Mouse (Mus musculus): ENCODE measurements around the gene Dmbt1.
"Not testable (repeated sequence)": the region's sequence is repeated elsewhere in the genome, so short reads cannot be mapped to it uniquely, and the experiment has no call there.

Gene Dmbt1

DNA sequence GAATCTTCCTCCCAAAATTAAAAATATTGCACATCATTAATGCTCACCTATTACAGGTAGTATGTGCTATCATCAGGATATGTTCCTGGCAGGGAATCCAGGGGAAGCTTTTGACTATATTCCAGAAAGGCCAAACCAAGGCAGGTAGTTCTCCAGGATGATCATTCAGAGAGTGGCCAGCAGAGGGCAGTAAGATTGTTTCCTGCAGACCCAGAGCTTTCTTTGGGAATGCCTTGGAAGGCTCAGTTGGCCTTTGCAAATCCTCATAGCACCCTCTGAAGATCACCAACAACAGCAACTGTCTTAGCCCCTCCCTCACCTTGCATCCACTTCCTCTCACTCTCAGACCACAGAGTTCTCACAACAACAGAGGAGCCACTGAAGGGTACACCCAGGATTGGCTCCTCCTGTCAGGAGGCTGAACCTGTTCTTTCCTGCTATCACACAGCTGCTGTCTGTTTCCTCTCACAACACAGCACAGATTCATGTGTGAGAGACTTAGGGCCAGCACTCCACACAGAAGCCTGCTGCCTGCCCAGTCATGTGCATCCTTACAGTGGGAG is 23.0 kb downstream of the Dmbt1 start:
- DNase-seq (ENCODE audit: low read depth), result peak; percentile 62

DNA sequence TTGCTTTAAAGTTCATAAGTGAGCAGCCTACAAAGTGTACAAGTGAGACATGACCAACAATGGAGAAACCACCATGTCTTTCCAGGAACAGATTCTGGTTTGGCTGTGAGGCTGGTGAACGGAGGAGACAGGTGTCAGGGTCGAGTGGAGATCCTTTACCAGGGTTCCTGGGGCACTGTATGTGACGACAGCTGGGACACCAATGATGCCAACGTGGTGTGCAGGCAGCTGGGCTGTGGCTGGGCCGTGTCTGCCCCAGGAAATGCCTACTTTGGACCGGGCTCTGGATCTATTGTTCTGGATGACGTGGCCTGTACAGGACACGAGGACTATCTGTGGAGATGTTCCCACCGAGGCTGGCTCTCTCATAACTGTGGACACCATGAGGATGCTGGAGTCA is 26.1 kb downstream of the Dmbt1 start:
- DNase-seq (ENCODE audit: low read depth), result not testable (repeated sequence)

DNA sequence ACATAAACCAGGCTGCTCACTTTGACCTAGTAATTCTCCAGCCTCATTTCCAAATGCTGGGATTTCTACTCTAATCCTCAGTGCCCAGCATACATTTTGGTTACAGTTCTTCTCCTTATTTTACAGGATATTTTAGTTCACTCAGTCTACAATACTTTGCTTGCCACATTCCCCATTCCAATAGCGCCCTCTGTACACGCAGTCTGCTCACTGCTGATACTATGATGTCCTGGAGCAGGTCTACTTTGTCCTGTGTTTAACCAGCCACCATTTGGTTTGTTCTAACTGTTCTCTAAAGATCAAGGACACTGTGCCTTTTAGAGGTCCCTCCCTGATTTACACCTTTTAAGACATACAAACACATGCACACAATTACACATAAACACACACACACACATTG is 28.0 kb downstream of the Dmbt1 start:
- DNase-seq (ENCODE audit: low read depth), result peak; percentile 45

DNA sequence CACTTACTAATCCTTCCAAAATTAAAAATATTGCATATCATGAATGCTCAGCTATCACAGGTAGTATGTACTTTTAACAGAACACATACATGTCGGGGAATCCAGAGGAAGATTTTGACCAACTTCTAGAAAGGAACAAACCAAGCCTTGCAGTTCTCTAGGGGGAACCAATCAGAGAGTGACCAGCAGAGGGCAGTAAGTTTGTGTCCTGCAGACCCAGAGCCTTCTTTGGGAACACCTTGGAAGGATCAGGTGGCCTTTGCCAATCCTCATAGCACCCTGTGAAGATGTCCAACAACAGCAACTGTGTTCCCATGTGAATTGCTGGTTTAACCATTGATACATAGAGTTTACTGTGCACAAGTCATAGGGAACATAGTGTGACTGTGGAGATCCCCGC is 30.7 kb downstream of the Dmbt1 start:
- no peak for DNase-seq (ENCODE audit: low read depth)

DNA sequence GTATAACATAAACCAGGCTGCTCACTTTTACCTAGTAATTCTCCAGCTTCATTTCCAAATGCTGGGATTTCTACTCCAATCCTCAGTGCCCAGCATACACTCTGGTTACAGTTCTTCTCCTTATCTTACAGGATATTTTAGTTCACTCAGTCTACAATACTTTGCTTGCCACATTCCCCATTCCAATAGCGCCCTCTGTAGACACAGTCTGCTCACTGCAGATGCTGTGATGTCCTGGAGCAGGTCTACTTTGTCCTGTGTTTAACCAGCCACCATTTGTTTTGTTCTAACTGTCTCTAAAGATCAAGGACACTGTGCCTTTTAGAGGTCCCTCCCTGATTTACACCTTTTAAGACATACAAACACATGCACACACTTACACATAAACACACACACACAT is 36.3 kb downstream of the Dmbt1 start:
- peak; percentile 46 for DNase-seq (ENCODE audit: low read depth)

DNA sequence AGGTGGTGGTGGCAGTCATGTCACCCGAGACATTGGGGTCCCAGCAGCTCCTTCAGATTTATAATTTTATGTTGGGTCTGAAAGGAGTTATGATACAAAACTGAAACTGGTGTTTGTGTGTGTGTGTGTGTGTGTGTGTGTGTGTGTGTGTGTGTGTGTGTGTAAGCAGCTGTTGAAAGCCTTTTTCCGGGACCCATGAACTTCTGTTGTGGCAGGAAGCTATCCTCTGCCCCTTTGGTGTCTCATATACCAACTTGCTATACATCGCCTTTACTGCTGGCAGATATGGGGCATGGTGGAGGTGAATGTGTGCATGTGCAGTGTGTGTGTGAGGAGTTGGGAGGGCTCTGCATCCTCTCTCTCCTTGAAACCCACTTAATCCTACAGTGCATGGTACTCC is 41.6 kb downstream of the Dmbt1 start:
- DNase-seq (ENCODE audit: low read depth), result peak; percentile 26

DNA sequence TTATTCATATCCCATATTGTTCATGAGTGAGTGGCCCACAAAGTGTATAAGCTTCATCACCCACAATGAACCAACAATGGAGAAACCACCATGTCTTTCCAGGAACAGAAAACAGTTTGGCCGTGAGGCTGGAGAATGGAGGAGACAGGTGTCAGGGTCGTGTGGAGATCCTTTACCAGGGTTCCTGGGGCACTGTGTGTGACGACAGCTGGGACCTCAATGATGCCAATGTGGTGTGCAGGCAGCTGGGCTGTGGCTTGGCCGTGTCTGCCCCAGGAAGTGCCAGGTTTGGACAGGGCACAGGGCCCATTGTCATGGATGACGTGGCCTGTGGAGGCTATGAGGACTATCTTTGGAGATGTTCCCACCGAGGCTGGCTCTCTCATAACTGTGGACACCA is 42.2 kb downstream of the Dmbt1 start:
- DNase-seq (ENCODE audit: low read depth), result not testable (repeated sequence)

DNA sequence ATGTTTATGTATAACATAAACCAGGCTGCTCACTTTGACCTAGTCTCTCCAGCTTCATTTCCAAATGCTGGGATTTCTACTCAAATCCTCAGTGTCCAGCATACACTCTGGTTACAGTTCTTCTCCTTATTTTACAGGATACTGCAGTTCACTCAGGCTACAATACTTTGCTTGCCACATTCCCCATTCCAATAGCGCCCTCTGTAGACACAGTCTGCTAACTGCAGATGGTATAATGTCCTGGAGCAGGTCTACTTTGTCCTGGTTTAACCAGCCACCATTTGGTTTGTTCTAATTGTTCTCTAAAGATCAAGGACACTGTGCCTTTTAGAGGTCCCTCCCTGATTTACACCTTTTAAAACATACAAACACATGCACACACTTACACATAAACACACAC is 44.1 kb downstream of the Dmbt1 start:
- peak; percentile 28 for DNase-seq (ENCODE audit: low read depth)

DNA sequence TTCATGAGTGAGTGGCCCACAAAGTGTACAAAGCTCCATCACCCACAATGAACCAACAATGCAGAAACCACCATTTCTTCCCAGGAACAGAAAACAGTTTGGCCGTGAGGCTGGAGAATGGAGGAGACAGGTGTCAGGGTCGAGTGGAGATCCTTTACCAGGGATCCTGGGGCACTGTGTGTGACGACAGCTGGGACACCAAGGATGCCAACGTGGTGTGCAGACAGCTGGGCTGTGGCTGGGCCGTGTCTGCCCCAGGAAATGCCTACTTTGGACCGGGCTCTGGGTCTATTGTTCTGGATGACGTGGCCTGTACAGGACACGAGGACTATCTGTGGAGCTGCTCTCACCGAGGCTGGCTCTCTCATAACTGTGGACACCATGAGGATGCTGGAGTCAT is 50.5 kb downstream of the Dmbt1 start:
- DNase-seq (ENCODE audit: low read depth), result not testable (repeated sequence)

DNA sequence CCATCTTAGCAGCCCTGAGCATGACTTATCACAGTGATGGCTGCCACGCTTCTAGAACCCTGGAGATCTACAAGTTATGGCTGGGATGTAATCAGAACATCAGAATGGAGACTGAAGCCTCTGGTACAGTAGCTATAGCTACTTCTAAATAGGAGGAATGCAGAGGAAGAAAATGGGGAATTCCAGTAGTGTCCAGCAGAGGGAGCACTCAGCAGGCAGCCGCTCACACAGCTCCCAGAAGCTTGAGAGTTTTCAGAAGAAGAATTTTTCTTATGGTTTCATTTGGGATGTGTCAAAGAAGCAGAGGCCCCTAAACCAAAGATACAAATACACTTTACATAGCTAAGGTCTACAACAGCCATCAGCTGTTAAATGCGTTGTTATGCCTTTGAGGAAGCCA is 80.6 kb downstream of the Dmbt1 start:
- peak; percentile 50 for DNase-seq (ENCODE audit: low read depth)

DNA sequence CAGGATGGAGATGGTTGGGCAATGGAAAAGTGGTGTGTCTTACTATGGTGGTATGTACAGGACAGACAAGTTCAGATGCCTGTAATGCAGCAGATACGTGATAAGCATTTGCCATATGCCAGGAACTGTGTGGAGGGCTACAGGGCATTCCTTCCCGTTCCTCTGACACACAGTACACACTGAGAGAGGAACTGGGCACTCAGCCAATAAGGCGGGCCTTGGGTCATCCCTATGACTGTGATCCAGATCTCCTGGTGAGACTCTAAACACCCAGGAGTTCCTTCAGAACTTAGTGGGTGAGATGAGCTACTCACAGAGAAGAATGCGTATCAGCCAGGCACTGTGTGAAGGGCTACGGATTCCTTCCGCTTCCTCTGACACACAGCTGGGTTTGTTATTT is 81.8 kb downstream of the Dmbt1 start:
- DNase-seq (ENCODE audit: low read depth), result no peak

DNA sequence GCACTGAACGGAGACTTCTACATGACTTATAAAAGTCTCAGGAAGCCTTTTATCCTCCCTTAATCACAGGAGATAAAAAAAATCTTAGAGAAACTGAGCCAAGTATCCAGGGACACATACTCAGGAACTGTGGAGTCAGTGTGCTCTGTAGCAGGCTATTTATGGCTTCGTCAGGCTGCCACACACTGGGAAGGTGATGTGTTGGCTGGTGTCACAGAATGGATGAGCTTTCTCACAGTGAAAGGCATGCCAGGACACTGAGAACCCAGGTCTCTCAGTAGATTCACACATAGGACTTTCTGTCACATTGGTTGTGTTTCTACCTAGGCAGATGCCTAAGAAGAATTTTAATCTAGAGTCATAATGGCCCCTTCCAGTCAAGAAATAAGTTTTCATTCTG is 82.6 kb downstream of the Dmbt1 start:
- DNase-seq (ENCODE audit: low read depth), result no peak

DNA sequence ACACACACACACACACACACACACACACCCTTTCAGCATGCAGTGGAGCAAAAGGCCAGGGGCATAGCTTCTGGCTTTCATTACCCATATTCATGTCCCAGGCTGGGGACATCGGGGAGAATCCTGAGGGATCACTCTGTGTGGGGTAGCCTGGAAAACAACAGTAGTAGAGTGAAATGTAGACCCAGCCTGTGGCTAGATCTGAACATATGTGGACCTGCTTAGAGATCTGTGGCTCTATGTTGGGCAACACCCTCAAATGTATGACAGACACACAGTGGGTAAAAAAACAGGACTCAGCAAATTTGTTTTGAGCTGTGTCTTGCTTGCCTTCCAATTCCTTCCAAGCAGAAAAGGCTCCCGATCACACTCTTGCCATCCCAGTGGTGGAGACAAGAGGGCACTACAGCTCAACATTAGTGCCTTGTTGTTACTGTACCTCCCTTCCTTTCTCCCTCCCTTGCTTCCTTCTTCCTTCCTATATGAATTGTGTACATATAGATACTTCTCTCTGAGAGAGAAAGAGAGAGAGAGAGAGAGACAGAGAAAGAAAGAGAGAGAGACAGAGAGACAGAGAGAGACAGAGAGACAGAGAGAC is 90.5 kb downstream of the Dmbt1 start:
- no peak for DNase-seq (ENCODE audit: low read depth)

DNA sequence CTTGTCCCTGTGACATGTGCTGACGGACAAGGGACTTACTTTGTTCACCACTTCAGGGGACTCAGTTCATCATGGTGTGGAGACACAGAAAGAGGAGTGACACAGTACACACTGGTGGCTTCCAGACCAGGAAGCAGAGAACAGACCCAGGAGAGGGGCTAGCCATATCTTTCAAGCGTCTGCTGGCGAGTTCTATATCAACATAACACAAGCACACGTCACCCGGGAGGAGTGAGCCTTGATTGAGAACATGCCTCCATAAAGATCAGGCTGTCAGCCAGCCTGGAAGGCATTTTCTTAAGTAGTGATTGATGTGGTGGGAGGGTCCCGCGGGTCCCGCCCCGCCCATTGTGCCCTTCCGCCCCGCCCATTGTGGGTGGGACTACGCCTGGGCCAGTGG is 98.2 kb downstream of the Dmbt1 start:
- DNase-seq (ENCODE audit: low read depth), result no peak

DNA sequence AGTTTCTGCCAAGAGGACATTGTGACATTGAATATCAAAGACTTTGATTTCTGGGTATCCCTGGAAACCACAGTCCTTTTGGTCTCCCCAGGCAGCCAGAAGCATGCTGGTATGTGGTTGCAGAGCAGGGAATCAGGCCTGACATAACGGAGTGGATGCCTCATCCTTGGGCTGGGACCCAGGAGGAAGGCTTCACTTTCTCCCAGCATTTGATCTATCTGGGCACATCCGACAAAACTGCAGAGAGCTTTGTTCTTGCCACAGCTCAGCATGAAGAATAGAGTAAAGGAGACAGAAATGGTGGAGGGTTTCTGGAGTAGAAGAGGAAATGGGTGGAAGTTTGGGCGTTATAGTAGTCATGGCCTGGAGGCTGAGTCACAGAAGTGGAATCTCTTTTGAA is 101.3 kb downstream of the Dmbt1 start:
- DNase-seq (ENCODE audit: low read depth), result no peak

DNA sequence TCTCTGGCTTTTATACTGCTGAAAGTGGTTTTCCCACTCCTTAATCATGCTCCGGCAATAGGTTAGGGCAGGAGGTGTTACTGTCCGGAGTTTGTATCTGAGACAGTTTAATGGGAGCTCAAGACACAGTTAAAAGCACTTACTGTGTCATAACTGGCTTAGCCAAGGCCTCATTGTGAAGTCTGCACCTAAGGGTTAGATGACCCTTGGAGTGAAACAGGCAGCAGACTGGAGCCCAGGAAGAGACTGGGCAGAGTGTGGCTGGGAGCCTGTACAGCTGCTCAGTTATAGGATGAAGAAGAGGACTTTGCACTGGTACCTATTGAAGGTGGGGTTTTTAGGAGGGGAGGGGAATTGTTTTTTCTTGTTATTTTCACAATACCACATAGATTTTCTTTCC is 114.4 kb downstream of the Dmbt1 start, which contains the start of gene 4933402N03Rik:
Gene 4933402N03Rik, minus strand, starts transcription at position 101 of the 400 bp plus-strand sequence.
- DNase-seq (ENCODE audit: low read depth), result no peak

DNA sequence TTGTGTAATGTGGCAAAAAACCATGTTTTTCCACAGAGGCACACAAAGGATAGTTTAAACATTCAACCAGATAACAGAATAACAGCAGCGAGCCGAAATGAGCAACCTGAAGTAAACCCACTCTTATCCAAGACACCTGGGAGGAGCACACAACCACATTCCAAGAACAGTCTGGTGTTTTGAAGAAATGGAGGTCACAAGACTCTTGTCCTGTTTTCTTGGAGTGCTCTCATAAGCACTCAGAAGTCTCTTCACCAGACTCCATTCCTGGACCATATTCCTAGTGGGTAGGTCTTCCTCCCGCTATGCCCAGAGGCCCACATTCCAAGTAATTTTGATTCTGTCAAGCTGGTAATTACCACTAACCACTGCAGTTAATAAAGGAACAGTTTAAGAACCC is 118.3 kb downstream of the Dmbt1 start:
- no peak for DNase-seq (ENCODE audit: low read depth)

DNA sequence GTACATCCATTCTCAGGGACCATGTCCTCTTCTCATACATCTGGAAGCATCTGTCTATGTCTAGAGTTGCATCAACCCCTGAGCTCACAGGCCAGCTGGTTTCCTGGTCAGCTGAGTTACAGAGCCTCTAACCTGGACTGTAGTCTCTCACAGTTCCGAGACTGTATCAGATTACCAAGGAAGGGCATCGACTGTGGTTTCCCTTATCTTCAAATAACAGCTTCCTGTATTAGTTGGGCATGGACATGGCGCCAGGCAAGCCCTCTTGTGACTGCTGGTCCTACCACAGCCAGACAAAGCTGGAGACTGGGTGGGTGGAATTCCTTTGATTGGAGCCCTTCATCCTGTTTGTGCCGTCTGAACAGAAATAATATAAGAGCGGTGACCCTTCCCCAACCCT is 121.2 kb downstream of the Dmbt1 start:
- DNase-seq (ENCODE audit: low read depth), result no peak

DNA sequence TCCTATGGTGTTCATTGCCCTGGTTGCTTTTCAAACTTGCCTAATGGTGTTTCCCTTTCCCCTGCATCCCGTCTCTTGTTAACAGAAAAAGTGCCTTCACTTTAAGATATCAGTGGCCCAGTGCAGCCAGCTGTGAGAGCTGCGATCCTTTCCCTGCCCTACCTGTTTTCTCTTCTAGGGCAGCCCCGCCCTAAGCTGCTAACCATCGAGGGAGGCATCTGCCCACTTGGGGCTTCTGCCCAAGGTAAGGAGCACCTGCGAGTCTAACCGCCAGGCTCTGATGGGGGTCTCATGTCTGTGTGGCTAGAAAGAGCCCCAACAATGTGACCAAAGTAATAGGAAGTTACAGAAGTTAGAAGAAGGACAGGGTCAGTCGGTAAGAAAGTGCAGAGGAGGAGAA is 130.4 kb downstream of the Dmbt1 start:
- DNase-seq (ENCODE audit: low read depth), result no peak

DNA sequence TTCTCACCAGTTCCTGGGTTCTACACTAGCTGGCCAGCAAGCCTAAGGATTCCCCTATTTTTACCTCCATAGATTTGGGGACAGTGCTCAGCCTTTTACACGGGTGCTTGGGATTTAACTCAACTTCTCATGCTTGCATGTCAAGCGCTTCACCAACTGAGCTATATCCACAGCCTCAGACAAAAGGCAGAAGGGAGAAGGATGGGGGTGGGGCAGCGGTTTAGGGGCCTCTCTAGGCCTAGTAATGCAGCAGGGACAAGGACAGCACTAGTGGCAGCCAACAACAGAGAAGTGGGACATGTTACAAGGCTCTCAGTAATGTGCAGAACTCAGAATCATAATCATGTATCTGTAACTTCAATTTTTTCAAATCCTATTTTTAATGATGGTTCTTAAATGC is 135.9 kb downstream of the Dmbt1 start:
- no peak for DNase-seq (ENCODE audit: low read depth)

DNA sequence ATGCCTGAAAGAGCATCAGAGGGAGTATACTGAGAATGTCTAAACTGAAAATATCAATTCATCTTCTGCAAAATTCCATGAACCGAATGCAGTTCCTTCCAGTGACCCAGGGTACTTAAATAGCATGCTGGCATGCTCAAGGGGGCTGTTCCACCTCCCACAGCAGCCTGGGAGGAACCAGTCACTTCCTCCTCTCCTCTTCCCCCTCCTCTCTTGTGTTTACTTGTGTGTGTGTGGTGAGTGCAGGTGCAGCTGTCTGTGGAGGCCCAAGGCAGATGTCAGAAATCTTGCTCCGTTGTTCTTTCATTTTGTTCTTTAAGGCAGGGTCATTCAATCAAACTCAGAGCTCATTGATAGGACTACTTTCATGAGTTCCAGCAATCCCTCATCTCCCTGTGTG is 137.2 kb downstream of the Dmbt1 start:
- DNase-seq (ENCODE audit: low read depth), result no peak
